Mouse (Mus musculus) lung, embryonic 14.5 days (tissue): Measurements from ENCODE around the gene Frmd4a. TPM values are rescaled to one million over a fixed set of nuclear protein-coding genes. Genes with fewer than 3 reads are reported as not detected.

Source experiments
- ATAC-seq: fragments of 200-750 bp; cut with Nextera tagmentation; 2 replicates; pipeline ENCODE4 v1.8.0; 2017; ENCODE audit warnings: mild to moderate bottlenecking, moderate TSS enrichment, moderate library complexity; ENCODE audit not compliant: insufficient read depth
- DNase-seq: peaks from one replicate; pipeline ENCODE4 v3.0.0-alpha.2; 2015
- H3K27ac ChIP-seq: fragments of 300-500 bp; sonication (generic); 2 replicates; pipeline ENCODE4 v1.5.1; 2014; ENCODE audit warnings: low read depth, mild to moderate bottlenecking, moderate library complexity
- H3K27me3 ChIP-seq: fragments of 300-500 bp; sonication (generic); 2 replicates; pipeline ENCODE4 v1.6.1; 2014; ENCODE audit warnings: low read length, control low read depth; ENCODE audit not compliant: insufficient read depth
- H3K36me3 ChIP-seq: fragments of 300-500 bp; sonication (generic); 2 replicates; pipeline ENCODE4 v1.6.1; 2014; ENCODE audit warnings: control low read depth; ENCODE audit not compliant: insufficient read depth
- H3K4me1 ChIP-seq: fragments of 300-500 bp; sonication (generic); 2 replicates; pipeline ENCODE4 v1.6.1; 2014; ENCODE audit warnings: antibody characterized with exemption, control low read depth; ENCODE audit not compliant: insufficient read depth
- H3K4me2 ChIP-seq: fragments of 300-500 bp; sonication (generic); 2 replicates; pipeline ENCODE4 v1.6.1; 2014; ENCODE audit warnings: mild to moderate bottlenecking
- H3K4me3 ChIP-seq: fragments of 300-500 bp; sonication (generic); 2 replicates; pipeline ENCODE4 v1.5.1; 2014; ENCODE audit warnings: low read depth, low read length
- H3K9ac ChIP-seq: fragments of 300-500 bp; sonication (generic); 2 replicates; pipeline ENCODE4 v1.6.1; 2014
- H3K9me3 ChIP-seq: fragments of 300-500 bp; sonication (generic); 2 replicates; pipeline ENCODE4 v1.6.1; 2016; ENCODE audit warnings: low read depth, low read length, control low read depth
- CTCF ChIP-seq: IDR thresholded peaks from 2 replicates; pipeline ENCODE4 v1.5.1; 2016; ENCODE audit warnings: antibody characterized with exemption, low read depth
- WGBS: fragments of 180-500 bp; shearing (Covaris S2); extraction: QIAGEN DNeasy Blood & Tissue Kit; methylation state at CpG from one replicate; pipeline ENCODE4 v1.1.7; 2014; 5-methylcytosine and 5-hydroxymethylcytosine counted together
- polyA plus RNA-seq: library from polyadenylated mRNA; unstranded; fragments of >200 nt; fragmentation: Nextera tagmentation; extraction: Ambion mirVana; gene quantifications from 2 replicates; pipeline ENCODE4 v1.2.1, GENCODE M21; 2014

Frmd4a gene
- polyA plus RNA-seq, 1 experiment from 2014 or later, result 37.1 TPM

GRCm38 (mm10) chr2:4651500-4652285 lies 634.2 kb downstream of the Frmd4a start, which contains the start of gene Prpf18:
Prpf18 (minus strand) TSS chr2:4652113.
- peak within 1 kb of the TSS; percentile 5; the same call in 1 of the 2 replicates for H3K27ac ChIP-seq
- 1% methylated on average over 40 of the region's 40 CpGs for WGBS
- peaks cover 9% of the 10 kb centered on the region for H3K36me3 ChIP-seq
- H3K4me3 ChIP-seq, result peak within 1 kb of the TSS; percentile 69
- no peaks in the 10 kb centered on the region for H3K27me3 ChIP-seq
- DNase-seq (peak; percentile 96), ATAC-seq (peak; percentile 87)
- H3K4me1 ChIP-seq, result no peaks in the 10 kb centered on the region
- H3K9ac ChIP-seq, result peak within 1 kb of the TSS; percentile 78
- H3K4me2 ChIP-seq, result peak within 1 kb of the TSS; percentile 76
- peak; percentile 82 for TF ChIP-seq CTCF
- H3K9me3 ChIP-seq, result no peaks in the 10 kb centered on the region

DNA sequence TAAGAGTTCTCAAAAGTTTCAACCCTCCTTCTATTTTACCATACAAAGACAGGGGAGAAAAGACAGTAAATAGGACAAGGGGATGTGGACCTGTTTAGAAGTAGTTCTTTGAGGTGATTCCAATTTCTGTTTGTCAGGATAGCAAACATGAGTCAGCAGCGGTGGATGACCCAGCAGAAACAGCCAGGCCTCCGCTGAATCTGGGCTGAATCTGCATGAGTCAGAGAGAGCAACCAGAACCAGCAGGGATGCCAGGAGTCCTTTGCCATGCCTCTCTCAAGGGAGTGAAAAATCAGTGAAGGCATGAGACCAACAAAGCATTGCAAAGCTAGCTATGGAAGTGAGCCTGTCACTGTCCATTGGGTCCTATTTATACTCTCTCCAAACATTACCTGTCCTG lies 643.2 kb downstream of the Frmd4a start:
- H3K27ac ChIP-seq, result no peak overlapping the region

More for the DNA sequence above, 643.2 kb downstream of the Frmd4a start:
- DNase-seq (no peak), ATAC-seq (no peak)
- H3K9ac ChIP-seq, result no peak overlapping the region
- H3K4me2 ChIP-seq, result no peak overlapping the region
- WGBS, result 76% methylated on average over 2 of the region's 2 CpGs
- H3K4me3 ChIP-seq, result no peak overlapping the region
- H3K36me3 ChIP-seq, result no peaks in the 10 kb centered on the region
- TF ChIP-seq CTCF, result no peak
- H3K9me3 ChIP-seq, result no peaks in the 10 kb centered on the region
- H3K27me3 ChIP-seq, result no peaks in the 10 kb centered on the region
- H3K4me1 ChIP-seq, result no peaks in the 10 kb centered on the region
